Mouse (Mus musculus) olfactory bulb, adult 2 months (tissue): Measurements from ENCODE around the gene Ptpdc1. TPM values are rescaled to one million over a fixed set of nuclear protein-coding genes. Genes with fewer than 3 reads are reported as not detected.
A peak's percentile ranks its signal among the peaks of the same experiment; 100 is the strongest.

Source experiments
- H3K27ac ChIP-seq: fragments of 200-500 bp; 2 replicates; pipeline ENCODE4 v1.5.1; 2012; ENCODE audit warnings: low read depth, low read length; ENCODE audit not compliant: insufficient read depth
- H3K4me1 ChIP-seq: fragments of 200-500 bp; 2 replicates; pipeline ENCODE4 v1.6.1; 2012; ENCODE audit warnings: low read length; ENCODE audit not compliant: control insufficient read depth, insufficient read depth
- H3K4me3 ChIP-seq: fragments of 200-500 bp; 2 replicates; pipeline ENCODE4 v1.5.1; 2012; ENCODE audit warnings: mild to moderate bottlenecking, low read depth, low read length, moderate library complexity; ENCODE audit not compliant: insufficient read depth
- CTCF ChIP-seq: fragments of 200-500 bp; IDR thresholded peaks from 2 replicates; pipeline ENCODE4 v1.5.1; 2012; ENCODE audit warnings: low read depth, mild to moderate bottlenecking, low read length, moderate library complexity; ENCODE audit not compliant: insufficient read depth
- POLR2A ChIP-seq: fragments of 200-500 bp; IDR thresholded peaks from 2 replicates; pipeline ENCODE4 v1.6.1; 2012; ENCODE audit warnings: mild to moderate bottlenecking, low read depth, low read length, moderate library complexity; ENCODE audit not compliant: insufficient read depth
- WGBS: fragments of 180-500 bp; shearing (Covaris S2); methylation state at CpG from one replicate; pipeline ENCODE4 v1.1.7; 2018; 5-methylcytosine and 5-hydroxymethylcytosine counted together
- polyA plus RNA-seq: library from polyadenylated mRNA; stranded (reverse); fragments of >200 nt; gene quantifications from 2 replicates; pipeline ENCODE4 v1.2.4, GENCODE M21; 2012; ENCODE audit warnings: low replicate concordance; ENCODE audit not compliant: missing spikeins, insufficient read depth, insufficient read length

Gene Ptpdc1
- polyA plus RNA-seq, 1 experiment, result not detected

DNA sequence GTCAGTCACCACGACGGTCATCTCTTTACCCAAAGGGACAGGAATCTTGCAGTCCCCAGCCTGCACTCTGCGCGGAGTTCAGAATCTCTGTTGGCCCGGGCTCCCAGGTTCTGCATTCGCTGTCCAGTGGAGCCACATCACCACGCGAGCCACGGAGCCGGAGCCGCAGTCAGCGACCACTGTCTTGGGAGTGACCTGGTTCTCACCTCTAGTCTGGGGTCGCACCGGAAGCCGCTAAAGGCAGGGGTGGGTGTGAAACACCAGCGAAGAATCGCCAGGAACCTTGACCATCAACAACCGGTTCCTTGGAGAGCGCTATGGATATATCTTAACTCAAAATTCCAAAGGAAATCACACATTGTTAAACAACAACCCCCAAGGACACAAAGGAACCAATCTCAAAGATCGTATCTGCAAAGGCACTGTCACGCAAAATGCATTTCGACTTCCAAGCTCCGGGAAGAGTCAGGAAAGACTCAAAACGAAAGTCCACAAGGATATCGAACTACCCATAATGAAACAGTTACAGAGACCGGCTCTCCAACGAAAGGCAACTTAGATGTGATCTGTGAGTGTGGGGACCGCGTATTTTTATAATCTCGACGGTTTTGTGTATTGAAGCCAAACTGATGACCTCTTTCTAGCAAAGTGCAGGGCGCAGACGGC, 33.3 kb upstream of the Ptpdc1 start:
- TF ChIP-seq CTCF (no peak), POLR2A (no peak)
- Histone ChIP-seq H3K4me1 (peaks cover 5% of the 10 kb centered on the region; the same call in 1 of the 2 replicates), H3K4me3 (no peak overlapping the region), H3K27ac (no peak overlapping the region)
- 3% methylated on average over 33 of the region's 33 CpGs for WGBS

DNA sequence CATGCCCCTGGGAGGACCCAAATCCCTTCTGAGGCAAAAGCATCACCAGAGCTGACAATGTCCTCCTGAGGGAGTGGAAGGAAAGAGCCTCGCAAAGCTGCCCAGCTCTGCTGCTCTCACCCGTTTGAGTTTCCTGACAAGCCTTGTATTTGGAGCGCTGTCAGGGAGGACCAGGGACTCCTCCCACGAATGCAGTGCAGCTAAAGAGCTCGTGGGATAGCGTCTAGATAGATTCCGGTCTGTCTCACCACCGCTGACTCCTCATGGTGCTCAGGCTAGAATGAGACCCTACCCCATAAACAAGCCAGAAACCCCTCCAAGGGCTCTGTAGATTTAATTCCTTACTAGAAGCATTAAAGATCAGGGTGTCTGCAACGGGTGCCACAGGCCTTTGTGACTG, 32.3 kb upstream of the Ptpdc1 start:
- no peak overlapping the region for H3K4me3 ChIP-seq

DNA sequence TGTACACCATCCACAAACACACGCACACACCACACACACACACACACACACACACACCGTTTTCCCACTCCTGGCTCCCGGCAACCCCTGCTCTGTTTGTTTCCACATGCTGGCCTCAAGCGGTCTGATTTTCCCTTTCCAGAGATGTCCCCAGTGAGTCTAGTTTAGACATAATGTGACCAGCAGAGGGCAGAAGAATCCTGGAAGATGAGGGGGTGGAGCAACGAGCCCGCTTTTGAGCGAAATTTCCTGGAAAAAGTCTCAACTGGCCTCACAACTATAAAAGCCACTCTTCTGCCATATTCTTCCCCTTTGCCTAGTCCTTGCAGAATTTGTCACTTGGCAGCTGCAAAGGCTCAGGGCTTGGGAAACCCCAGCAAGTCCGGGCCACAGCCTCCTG, 30.2 kb upstream of the Ptpdc1 start:
- Histone ChIP-seq H3K27ac (no peak overlapping the region), H3K4me3 (no peak overlapping the region), H3K4me1 (no peaks in the 10 kb centered on the region)
- under 1% methylated on average over 8 of the region's 8 CpGs for WGBS
- peak; percentile 41; the same call in 1 of the 2 replicates for TF ChIP-seq CTCF
- TF ChIP-seq POLR2A, result no peak

More for the DNA sequence above, 32.3 kb upstream of the Ptpdc1 start:
- no peak overlapping the region for H3K27ac ChIP-seq
- 7% methylated on average over 9 of the region's 9 CpGs for WGBS
- TF ChIP-seq CTCF (no peak), POLR2A (no peak)
- no peaks in the 10 kb centered on the region for H3K4me1 ChIP-seq

DNA sequence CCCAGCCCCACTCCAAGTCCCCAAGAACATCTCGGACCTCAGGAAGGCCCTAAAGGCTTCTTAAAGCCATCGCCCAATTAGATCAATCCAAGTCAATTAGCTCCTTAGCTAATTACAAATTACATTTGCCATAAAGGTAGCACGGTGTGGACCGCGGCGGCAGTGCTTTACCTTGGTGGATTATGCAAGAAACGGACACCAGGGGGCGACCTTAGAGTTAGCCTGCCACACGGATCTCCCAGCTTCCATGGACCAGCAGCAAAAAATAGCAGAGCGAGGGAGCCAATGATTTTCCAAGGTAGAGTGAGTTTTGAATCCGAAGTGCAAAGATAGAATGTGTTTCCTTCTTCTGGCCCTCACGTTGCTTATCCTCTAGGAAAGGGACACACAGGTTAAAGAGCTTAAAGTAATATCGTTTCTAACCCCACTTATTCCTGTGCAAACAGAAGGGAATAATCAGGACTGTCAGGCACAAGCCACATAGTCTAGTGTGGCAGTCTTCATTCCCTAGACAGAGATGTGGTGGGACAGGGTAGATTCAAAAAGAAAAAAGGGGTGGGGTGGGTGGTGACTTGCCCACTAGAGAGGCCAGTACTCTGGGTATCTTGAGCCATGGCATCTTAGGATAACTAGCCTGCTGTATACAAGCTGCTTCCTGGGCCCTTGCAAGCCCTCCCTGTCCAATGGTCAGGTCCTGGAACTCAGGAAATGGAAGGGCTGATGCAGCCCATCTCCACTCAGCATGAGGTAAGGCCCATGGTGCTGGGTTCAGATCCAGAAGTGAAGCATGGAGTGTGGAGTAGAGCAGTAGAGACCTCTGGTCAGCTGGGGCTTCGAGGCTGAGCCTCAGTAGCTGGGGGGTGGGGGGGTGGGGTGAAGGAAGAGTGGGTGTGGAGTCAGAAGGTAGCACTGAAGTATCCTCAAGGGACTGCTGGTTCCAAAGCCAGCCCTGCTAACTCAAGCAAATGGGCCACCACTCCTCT, 28.6 kb upstream of the Ptpdc1 start:
- TF ChIP-seq CTCF (peak; percentile 37; the same call in 1 of the 2 replicates), POLR2A (no peak)

GRCm38 (mm10) chr13:48651132-48652065, 25.9 kb upstream of the Ptpdc1 start:
- 68% methylated on average over 6 of the region's 6 CpGs for WGBS
- Histone ChIP-seq H3K4me3 (no peak overlapping the region), H3K27ac (no peak overlapping the region), H3K4me1 (no peaks in the 10 kb centered on the region)
- TF ChIP-seq POLR2A (no peak), CTCF (no peak)

More for the DNA sequence above, 28.6 kb upstream of the Ptpdc1 start:
- Histone ChIP-seq H3K4me1 (no peaks in the 10 kb centered on the region), H3K4me3 (no peak overlapping the region), H3K27ac (no peak overlapping the region)
- WGBS, result 10% methylated on average over 14 of the region's 14 CpGs

- Histone ChIP-seq H3K27ac (no peak overlapping the region), H3K4me3 (no peak overlapping the region), H3K4me1 (no peaks in the 10 kb centered on the region)
- WGBS, result 0% methylated on average over 1 of the region's 1 CpGs
- TF ChIP-seq POLR2A, result no peak
- no peak for TF ChIP-seq CTCF
Measured at GRCm38 (mm10) chr13:48650615-48651014, 25.2 kb upstream of the Ptpdc1 start.

DNA sequence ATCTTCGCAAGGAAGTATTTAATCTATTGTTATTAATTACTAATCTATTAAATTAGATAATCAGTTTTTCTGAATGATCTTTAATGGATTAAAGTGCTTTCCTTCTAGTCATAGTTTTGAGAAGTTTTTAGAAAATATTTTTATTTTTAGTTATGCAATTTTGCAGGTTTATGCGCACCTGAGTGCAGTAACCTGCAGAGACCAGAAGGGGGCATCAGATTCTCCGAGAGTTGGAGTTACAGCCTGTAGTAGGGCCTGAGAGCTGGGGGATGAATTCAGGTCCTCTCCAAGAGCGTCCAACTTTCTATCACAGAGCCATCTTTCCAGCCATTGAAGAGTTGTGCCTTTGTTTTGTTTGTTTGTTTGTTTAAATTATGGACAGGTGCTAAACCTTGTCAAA, 21.2 kb upstream of the Ptpdc1 start:
- no peaks in the 10 kb centered on the region for H3K4me1 ChIP-seq
- WGBS, result 89% methylated on average over 4 of the region's 4 CpGs
- H3K4me3 ChIP-seq, result no peak overlapping the region
- TF ChIP-seq POLR2A (no peak), CTCF (no peak)
- H3K27ac ChIP-seq, result no peak overlapping the region

GRCm38 (mm10) chr13:48643991-48644390, 18.5 kb upstream of the Ptpdc1 start:
- H3K27ac ChIP-seq, result no peak overlapping the region
- H3K4me1 ChIP-seq, result no peaks in the 10 kb centered on the region
- no peak overlapping the region for H3K4me3 ChIP-seq
- TF ChIP-seq CTCF (no peak), POLR2A (no peak)
- 83% methylated on average over 3 of the region's 3 CpGs for WGBS
